Mouse (Mus musculus) left cerebral cortex, adult 9 months (tissue): ENCODE results near the gene Lrp10.

Experiments used
- DNase-seq, 2 experiments: peaks; one replicate each; pipeline ENCODE4 v3.0.0; 2022; ENCODE audit warnings: low spot score in 2 of 2

Lrp10 gene

GRCm38 (mm10) chr14:54463959-54464292 lies at the start of gene Lrp10:
Lrp10 (plus strand) TSS chr14:54464137.
- DNase-seq, result peak; percentile 27 to 82

GRCm38 (mm10) chr14:54415241-54416020 lies 48.5 kb upstream of the Lrp10 start:
- no peak for DNase-seq

GRCm38 (mm10) chr14:54416229-54416775 lies 47.6 kb upstream of the Lrp10 start:
- no peak for DNase-seq

GRCm38 (mm10) chr14:54416830-54417229 lies 47.1 kb upstream of the Lrp10 start:
- DNase-seq, result no peak

- DNase-seq, result no peak
Measured at GRCm38 (mm10) chr14:54417623-54418081, 46.3 kb upstream of the Lrp10 start, which contains the start of gene Slc7a7. Slc7a7 (minus strand) TSS chr14:54417780.

- DNase-seq, result no peak
Measured at GRCm38 (mm10) chr14:54421014-54421413, 42.9 kb upstream of the Lrp10 start.

DNA sequence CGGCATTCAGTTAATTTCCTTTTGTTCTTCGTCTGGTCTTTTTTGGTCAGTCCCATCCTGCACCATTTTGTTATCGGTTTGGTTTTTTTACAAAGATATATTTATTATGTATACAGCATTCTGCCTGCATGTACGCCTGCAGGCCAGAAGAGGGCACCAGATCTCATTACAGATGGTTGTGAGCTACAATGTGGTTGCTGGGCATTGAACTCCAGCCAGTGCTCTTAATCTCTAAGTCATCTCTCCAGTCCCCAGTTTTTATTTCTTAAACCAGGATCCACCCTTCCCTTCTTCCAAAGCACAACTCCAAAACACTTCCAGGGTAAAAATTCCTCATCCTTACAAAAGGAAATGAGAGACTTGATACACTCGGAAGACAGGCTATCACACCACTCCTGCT lies 40.5 kb upstream of the Lrp10 start:
- DNase-seq, result no peak

DNA sequence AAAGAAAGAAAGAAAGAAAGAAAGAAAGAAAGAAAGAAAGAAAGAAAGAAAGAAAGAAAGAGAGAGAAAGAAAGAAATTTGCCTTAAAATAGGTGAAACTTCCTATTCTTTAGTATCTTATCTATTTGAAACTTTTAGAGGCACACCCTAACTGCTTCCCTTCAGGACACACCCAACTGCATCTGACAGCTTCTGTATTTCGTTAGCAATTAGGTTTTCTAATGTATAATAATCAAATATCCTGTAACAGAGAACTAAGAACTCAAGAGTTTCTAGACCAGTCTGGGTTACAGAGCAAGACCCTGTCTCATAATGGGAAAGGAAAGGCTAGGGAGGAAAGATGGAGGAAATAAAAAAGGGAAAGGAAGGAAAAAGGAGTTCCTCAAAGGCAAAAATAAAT lies 39.3 kb upstream of the Lrp10 start:
- DNase-seq, result no peak

- no peak for DNase-seq
Measured at GRCm38 (mm10) chr14:54425540-54425939, 38.4 kb upstream of the Lrp10 start.

- no peak for DNase-seq
Measured at GRCm38 (mm10) chr14:54426003-54426688, 37.8 kb upstream of the Lrp10 start.

- peak; percentile 84 to 93 for DNase-seq
Measured at GRCm38 (mm10) chr14:54426689-54427398, 37.1 kb upstream of the Lrp10 start, which contains the start of gene Mrpl52. Mrpl52 (plus strand) TSS chr14:54426909.

- no peak for DNase-seq
Measured at GRCm38 (mm10) chr14:54427696-54428095, 36.2 kb upstream of the Lrp10 start.

- DNase-seq, result no peak
Measured at GRCm38 (mm10) chr14:54428421-54428820, 35.5 kb upstream of the Lrp10 start.

DNA sequence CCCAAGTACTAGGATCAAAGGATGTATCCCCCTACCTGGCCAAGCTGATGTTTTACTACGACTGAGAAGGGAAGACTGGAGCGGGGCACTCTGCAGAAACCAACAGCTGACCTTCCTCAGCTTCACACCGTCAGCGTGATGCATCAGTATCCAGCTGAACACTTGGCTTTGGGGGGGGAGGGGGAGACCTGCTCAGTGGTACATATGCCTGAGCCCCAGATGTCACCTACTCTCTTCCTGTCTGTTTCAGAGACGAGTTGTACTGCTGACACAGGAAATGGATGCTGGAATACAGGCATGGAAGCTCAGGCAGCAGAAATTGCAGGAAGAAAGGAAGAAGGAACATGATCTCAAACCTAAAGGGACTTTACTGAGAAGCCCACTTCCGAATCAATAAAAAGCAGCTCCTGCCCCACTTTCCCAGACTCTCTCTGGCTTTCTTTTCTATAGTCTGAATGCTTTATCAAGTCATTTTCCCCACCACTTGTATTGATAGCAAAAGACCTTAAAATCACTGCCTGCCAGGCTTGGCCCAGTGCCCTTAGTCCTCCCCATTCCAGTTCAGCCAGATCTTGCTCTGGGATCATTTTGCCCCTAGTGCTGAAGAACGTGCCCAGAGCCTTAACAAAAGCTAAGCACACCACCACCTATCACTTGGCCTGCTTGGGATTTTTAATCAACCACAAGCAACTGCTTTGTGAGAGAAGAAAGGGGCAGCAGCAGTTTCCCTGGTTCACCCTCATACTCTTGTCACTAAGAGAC lies 34.4 kb upstream of the Lrp10 start:
- no peak for DNase-seq

DNA sequence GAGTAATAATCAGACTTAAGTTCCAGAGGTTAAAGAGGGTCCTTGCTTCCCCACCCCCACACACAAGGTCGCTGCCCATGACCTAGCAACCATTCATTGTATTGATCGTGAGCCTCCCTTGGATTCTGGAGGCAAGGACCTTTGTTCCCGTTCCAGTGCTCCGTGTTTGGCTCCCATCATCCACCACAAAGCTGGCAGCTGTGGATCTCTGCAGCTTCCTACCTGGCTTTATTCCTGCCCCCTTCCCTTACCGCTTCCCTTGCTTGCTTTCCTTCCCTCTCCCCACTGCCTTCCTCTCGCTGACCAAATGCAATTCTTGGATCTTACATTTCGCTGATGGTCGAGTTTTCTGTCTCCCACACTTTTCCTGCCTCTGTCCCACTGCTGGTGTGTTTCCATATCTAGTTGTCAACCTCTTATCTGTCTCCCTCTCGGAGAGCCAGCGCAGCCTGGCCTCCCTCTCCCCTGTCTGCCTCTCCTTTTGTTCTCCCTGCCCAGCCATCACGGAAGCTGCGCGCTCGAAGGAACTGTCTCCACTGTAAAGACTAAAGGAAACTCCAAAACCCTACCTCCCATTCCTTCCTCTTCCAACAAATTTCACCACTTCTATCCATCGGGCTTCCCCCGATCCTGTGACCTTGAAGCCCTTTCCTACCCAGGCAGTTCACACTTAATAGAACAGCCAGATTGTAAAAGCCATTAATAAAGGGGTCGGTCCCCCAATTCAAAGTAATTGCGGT lies 33.4 kb upstream of the Lrp10 start:
- DNase-seq, result no peak

DNA sequence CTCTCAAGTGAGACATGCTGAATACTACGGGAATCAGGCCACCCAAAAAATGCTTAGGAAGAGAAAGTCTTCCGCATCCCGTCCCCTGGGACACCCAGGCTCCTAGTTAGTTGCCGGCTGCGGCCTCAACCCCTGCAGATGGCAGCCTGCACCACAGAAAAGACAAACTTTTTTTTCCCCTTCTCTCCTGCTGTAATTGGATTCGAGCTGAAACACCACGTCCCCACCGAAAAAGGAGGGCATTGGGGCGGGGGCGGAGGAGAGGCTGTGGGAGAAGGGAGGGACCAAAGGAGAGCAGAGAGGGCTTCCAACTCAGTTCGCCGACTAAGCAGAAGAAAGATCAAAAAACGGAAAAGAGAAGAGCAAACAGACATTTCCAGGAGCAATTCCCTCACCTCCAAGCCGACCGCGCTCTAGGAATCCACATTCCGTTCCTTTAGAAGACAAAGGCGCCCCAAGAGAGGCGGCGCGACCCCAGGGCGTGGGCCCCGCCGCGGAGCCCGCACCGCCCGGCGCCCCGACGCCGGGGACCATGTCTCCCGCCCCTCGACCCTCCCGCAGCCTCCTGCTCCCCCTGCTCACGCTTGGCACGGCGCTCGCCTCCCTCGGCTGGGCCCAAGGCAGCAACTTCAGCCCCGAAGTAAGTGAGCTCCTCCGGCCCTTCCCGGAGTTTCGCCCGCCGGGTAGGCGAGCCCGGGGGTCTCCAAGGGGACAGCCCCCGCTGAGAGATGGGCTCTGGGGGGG lies 32.4 kb upstream of the Lrp10 start, which contains the start of gene Mmp14:
TSS of gene Mmp14 (plus strand) at position 279 of the 744 bp plus-strand sequence.
- peak in 1 of 2 experiments; percentile 38 for DNase-seq

GRCm38 (mm10) chr14:54432078-54432836 lies 31.7 kb upstream of the Lrp10 start:
- no peak for DNase-seq

- DNase-seq, result no peak
Measured at GRCm38 (mm10) chr14:54432837-54433830, 30.8 kb upstream of the Lrp10 start.
